ENCODE assay signal across 9 mouse cellular contexts in genomic region chr1:191186386-191186770, GRCm38 (mm10). TPM values are rescaled to one million over a fixed set of nuclear protein-coding genes. Genes with fewer than 3 reads are reported as not detected.
DNase-seq lines count a peak whose midpoint lies in the region; ATAC-seq and TF ChIP-seq lines count a peak whose summit lies in the region.
"Had no signal": no experiment of that assay in that cellular context is flagged by ENCODE, and none has a peak within 500 bp of the region (broad histone marks: within the 10 kb centered on the region; RNA-seq: fewer than 3 reads in every experiment).

No protein-coding gene starts in this region.

- no peaks in the 10 kb centered on the region for H3K36me3 ChIP-seq in heart, embryonic 10.5 days
- no peaks in the 10 kb centered on the region for H3K36me3 ChIP-seq in kidney, postnatal 0 days (ENCODE audit: insufficient read depth, low read length)

- H3K27me3 ChIP-seq in heart, embryonic 10.5 days (ENCODE audit: insufficient read depth, poor library complexity, severe bottlenecking): peaks cover 57% of the 10 kb centered on the region
- H3K27me3 ChIP-seq in kidney, postnatal 0 days (ENCODE audit: insufficient read depth, low read length): 0 out of 2 replicates have a peak, but pooled peaks cover 11% of the 10 kb centered on the region

- H3K4me2 ChIP-seq in kidney, postnatal 0 days (ENCODE audit: low read length): peak overlapping the region; percentile 100

- TF ChIP-seq CTCF in kidney, postnatal 0 days (IDR thresholded peaks at IDR 0.05; ENCODE audit: low read depth): 0 out of 2 replicates have a peak, but pooled peaks have one; percentile 13

- ATAC-seq in kidney, postnatal 0 days (replicated peaks; ENCODE audit: low FRiP score, low read depth): no peak

- 1% methylated on average over 7 of the region's 7 CpGs for WGBS in heart, embryonic 10.5 days
- WGBS in kidney, postnatal 0 days: 7% methylated on average over 7 of the region's 7 CpGs

- H3K4me1 ChIP-seq in heart, embryonic 10.5 days: peaks cover 45% of the 10 kb centered on the region
- H3K4me1 ChIP-seq in kidney, postnatal 0 days (replicated peaks; ENCODE audit: insufficient read depth, low read length): peaks cover 24% of the 10 kb centered on the region; the same call in 1 of the 2 replicates

- peak overlapping the region; percentile 62; the same call in 1 of the 2 replicates for H3K27ac ChIP-seq in heart, embryonic 10.5 days
- no peak overlapping the region for H3K27ac ChIP-seq in kidney, postnatal 0 days

- H3K9me3 ChIP-seq in heart, embryonic 10.5 days: no peaks in the 10 kb centered on the region
- no peaks in the 10 kb centered on the region for H3K9me3 ChIP-seq in kidney, postnatal 0 days (replicated peaks; ENCODE audit: low read length)

- no peak overlapping the region for H3K9ac ChIP-seq in kidney, postnatal 0 days (ENCODE audit: low read depth, low read length)

- peak overlapping the region; percentile 75 for H3K4me3 ChIP-seq in heart, embryonic 10.5 days
- H3K4me3 ChIP-seq in kidney, postnatal 0 days (replicated peaks; ENCODE audit: low read depth, low read length): peak overlapping the region; percentile 71; the same call in 1 of the 2 replicates

- DNase-seq in ovary, postnatal 36 days (ENCODE audit: low spot score): peak; percentile 26
- DNase-seq in ovary, adult 18-20 months (ENCODE audit: low spot score): no peak
- DNase-seq in heart, embryonic 10.5 days (ENCODE audit: low spot score): no peak
- peak; percentile 68 for DNase-seq in kidney, postnatal 0 days (ENCODE audit: low spot score)
- peak; percentile 87 for DNase-seq in lung, postnatal 36 days
- no peak for DNase-seq in spleen, postnatal 14 days (ENCODE audit: low spot score in 2 of 2)
- DNase-seq in cerebellum, postnatal 4 days (ENCODE audit: low spot score in 2 of 2): no peak
- DNase-seq in layer of hippocampus, postnatal 36 days: no peak

RNA-seq across cellular contexts. Expression of gene Fam71a, which starts 21.8 kb away (rescaled TPM):
- polyA plus RNA-seq in heart, embryonic 10.5 days (2016; fragmentation: Nextera tagmentation; extraction: Ambion mirVana): not detected in 2 replicates
- not detected in 2 replicates for polyA plus RNA-seq in kidney, postnatal 0 days (2015; fragmentation: Nextera tagmentation; extraction: Ambion mirVana)
- total RNA-seq in layer of hippocampus, postnatal 36 days (2021): not detected
- total RNA-seq: left cerebral cortex, postnatal 10 days had no signal

RNA-seq across cellular contexts. Expression of gene Atf3, which starts 31.5 kb away (rescaled TPM):
- 8.0 and 13.5 TPM in 2 replicates for polyA plus RNA-seq in heart, embryonic 10.5 days (2016; fragmentation: Nextera tagmentation; extraction: Ambion mirVana)
- 3.2 and 4.0 TPM in 2 replicates for polyA plus RNA-seq in kidney, postnatal 0 days (2015; fragmentation: Nextera tagmentation; extraction: Ambion mirVana)
- total RNA-seq in layer of hippocampus, postnatal 36 days (2021): 1 to 10 TPM; 1.2 to 1.4 TPM

Comparison
In these comparisons a context has a peak if more than half of its experiments do, and no peak if none do; other contexts are left out.
1. DNase-seq: peak in ovary, postnatal 36 days (single experiment), kidney, postnatal 0 days (single experiment) and lung, postnatal 36 days (single experiment); none in ovary, adult 18-20 months (single experiment), heart, embryonic 10.5 days (single experiment), spleen, postnatal 14 days (0 of 2), cerebellum, postnatal 4 days (0 of 2) and layer of hippocampus, postnatal 36 days (0 of 2).